Mouse (Mus musculus) cerebellum, adult 18-20 months (tissue): ENCODE measurements at regions not wholly inside any gene's neighbourhood (a gene's known extent, or its start where the extent isn't known, plus 50 kb on each side); places are given as distances from the start of the nearest gene placed in this dataset.

Experiments
- DNase-seq, 2 experiments: peaks; one replicate each; pipeline ENCODE4 v3.0.0; 2021

GRCm38 (mm10) chr12:105274866-105275265 lies 52.3 kb upstream of the Tcl1 start:
- peak; percentile 73 to 77 for DNase-seq

- peak; percentile 62 to 64 for DNase-seq
Observed at GRCm38 (mm10) chr12:105280076-105280475, 53.6 kb upstream of the Tunar start.

- no peak for DNase-seq
Observed at GRCm38 (mm10) chr12:105281070-105281469, 52.6 kb upstream of the Tunar start.

GRCm38 (mm10) chr12:105282091-105282490 lies 51.6 kb upstream of the Tunar start:
- no peak for DNase-seq
